Mouse (Mus musculus): ENCODE measurements around the gene Vps16.

The Vps16 gene

DNA sequence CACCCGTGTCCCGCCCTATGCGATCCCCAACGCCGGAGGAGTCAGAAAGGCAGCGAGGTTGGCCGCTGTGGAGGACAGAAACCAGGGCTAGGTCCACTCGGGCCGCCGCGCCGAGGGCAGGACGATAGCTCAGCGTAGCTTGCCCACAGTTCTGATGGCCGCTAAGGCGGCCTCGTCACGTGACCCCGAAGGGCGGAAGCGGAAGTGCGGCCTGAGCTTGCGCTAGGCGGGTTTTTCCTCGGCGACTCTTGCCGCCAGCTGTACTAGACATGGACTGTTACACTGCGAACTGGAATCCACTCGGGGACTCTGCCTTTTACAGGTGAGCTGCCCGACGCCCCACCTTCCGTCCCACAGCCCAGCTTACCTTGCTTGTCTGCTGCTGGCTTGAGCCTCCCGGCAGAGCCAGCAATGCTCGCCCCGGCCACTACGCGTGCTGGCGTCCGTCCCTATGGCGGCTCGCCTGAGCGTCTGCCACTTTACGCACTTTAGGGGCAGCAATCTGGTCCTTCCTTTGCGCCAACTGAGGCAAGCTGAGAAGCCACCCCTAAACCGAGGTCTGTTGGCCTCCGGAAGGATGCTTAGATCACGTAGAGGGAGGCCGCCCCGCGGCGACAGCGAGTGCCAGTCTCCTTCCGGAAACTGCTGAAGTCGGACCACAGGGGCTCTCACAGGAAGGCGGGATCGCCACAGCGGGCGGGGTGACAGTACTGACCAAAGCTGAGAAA lies at the start of gene Vps16, which contains the start of gene Pced1a:
Vps16 (plus strand) TSS at position 214 of the 728 bp plus-strand sequence.
Pced1a (minus strand) TSS at position 576 of the 728 bp plus-strand sequence.
- peak; percentile 95 for DNase-seq (ENCODE audit: low spot score in 2 of 2)

GRCm38 (mm10) chr2:130374951-130375350 lies 49.2 kb upstream of the Vps16 start:
- no peak for DNase-seq (ENCODE audit: low spot score in 2 of 2)

DNA sequence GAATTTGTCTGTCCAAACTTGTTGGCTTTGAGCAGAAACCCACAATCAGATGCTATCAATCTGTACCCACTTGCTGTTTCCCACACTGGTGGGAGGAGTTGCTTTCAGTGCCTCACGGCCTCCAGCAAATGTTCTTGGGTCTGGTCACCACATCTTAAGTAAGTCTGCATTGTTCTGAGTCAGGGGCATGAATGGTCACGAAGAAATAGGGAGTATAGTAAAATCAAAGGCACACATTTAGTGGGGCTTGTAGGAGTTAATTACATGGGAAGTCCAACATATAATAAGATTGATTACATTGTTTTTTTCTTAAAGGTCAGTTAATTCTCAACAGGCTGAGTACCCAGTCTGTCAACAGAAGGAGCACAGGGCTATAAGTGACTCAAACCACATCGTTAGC lies 40.9 kb upstream of the Vps16 start:
- no peak for DNase-seq (ENCODE audit: low spot score in 2 of 2)

DNA sequence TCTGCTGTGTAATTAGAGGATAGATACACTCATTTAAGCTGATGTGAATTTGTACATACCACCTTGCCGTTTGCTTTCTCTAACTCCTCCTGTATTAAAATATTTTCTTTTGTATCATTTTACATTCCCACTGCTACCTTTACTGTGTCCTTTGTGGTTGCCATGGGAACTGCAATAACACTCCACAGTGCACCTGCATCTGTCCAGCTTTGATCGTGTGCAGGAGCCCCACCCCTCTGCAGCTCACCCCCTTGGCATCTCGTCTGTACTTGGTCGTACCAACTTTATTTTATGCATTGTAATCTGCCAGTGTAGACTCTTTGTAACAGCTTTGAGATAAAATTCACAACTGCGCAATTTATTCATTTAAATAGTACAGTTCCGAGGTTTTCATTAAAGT lies 40.2 kb upstream of the Vps16 start:
- no peak for DNase-seq (ENCODE audit: low spot score in 2 of 2)

DNA sequence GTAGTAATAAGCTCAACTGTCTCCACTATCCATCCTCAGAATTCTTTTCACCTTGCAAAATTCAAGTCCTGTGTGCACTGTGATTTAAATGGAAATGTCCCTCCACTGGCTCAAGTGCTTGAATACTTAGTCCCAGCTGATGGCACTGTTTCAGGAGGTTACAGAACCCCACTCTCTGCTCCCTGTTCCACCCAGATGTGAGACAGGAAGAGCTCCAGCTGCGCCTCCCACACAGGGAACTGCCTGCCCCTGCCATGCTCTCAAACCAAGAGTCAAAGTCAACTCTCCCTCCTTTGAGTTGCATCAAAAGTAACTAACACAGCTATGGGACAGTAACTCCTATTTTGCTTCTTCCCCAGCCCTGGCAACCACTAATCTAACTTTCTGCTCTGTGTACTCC lies 37.9 kb upstream of the Vps16 start:
- DNase-seq (ENCODE audit: low spot score in 2 of 2): no peak

GRCm38 (mm10) chr2:130388796-130389195 lies 35.3 kb upstream of the Vps16 start:
- DNase-seq (ENCODE audit: low spot score in 2 of 2): no peak

- DNase-seq (ENCODE audit: low spot score in 2 of 2): no peak
These were observed 33.0 kb upstream of the Vps16 start for GRCm38 (mm10) chr2:130390993-130391625.

GRCm38 (mm10) chr2:130392836-130393235 lies 31.3 kb upstream of the Vps16 start:
- DNase-seq (ENCODE audit: low spot score in 2 of 2): no peak

GRCm38 (mm10) chr2:130395696-130396095 lies 28.4 kb upstream of the Vps16 start:
- no peak for DNase-seq (ENCODE audit: low spot score in 2 of 2)

DNA sequence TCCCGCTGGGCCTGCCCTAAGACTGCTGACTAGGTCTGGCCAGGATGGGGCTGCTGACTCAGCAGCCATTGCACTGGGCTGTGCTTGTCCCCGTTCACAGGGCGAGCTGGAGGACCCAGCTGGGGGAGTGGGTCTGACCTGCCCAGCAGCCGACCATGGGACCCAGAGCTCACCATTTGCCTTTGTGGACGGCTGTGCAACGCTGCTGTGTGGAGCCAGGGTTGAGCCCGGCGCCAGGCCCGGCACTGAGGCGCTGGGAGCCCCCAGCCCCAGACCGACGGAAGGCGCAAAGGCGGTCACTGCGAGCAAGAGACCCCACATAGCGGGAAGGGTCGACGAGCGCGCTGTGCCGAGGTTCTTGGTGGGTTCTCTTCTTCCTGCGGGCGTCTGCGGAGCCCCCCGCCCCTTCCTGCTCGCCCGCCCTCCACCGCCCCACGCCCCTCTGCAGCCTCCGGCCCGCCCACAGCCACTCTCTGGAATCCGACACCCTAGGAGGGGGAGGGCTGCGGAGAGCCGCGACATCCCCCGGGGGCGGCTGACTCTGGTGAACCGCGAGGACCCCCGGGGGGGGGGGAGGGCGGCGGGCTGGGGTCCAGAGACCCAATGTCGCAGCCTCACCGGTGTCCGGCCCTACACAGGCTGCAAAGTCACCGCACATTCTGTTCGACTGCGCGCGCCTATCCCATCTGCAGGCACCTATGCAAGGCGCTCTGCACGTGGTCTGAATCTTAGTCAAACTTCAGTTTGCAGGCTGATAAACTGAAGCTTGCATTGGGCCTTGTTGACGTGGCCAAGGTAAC lies 26.8 kb upstream of the Vps16 start, which contains the start of gene Cpxm1:
Cpxm1 (minus strand) TSS at position 389 of the 800 bp plus-strand sequence.
- no peak for DNase-seq (ENCODE audit: low spot score in 2 of 2)

DNA sequence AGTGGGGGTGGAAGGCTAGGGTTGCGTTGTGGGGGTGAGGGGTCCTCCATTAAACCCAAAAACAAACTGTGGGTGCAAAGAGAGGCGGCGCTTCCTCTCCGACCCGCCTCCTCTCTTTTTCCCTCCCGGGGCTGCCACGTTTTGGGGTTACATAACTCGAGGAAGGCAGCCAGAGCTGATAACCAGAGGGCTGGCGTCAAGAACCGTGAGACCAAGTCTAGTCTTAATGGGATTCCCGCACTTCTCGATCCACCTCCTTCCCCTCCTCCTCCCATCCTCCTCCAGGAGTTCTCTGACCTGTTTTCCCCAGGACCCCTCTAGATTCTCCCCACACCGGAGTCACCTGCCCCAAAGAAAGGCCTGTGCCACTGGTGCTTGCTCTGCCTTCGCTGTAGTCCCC lies 26.0 kb upstream of the Vps16 start:
- DNase-seq (ENCODE audit: low spot score in 2 of 2): no peak

DNA sequence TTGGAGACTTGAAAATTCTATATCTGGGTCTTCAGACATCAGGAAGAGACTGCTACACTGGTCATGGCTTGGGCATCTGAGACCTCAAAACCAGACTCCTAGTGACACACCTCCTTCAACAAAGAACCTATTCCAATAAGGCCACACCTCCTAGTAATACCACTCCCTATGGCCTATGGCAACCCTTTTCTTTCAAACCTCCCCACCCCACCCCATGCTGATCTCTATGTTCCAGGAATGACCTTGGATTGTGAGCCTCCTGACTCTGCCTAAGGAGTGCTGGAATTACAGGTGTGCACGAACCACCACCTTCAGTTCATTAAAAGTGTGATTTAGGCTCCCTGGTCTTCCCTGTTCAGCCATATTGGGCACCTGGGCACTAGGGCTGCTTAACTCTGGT lies 24.1 kb upstream of the Vps16 start:
- DNase-seq (ENCODE audit: low spot score in 2 of 2): no peak

GRCm38 (mm10) chr2:130401891-130402290 lies 22.2 kb upstream of the Vps16 start:
- DNase-seq (ENCODE audit: low spot score in 2 of 2): no peak

DNA sequence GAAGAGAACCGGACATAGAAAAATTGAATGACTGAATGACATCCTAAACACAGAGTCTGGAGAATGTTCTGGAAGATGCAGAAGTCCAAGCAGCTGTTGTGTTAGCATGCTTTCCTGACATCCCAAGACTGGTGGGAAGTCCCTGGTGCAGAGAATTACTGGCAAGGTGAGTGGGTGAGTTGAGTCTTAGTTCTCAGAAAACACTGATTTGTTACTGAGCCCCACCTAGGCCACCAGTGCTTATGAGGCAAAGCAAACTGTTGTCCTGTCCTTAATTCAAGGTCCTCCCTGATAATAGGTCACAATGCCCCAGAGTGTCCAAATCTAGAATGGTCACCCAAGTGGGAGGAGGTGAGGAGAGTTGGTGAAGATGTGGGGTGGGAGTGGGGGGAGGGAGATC lies 19.2 kb upstream of the Vps16 start, which contains the start of the genes Gm28372 and 1700020A23Rik:
Gm28372 (plus strand) TSS at position 301 of the 400 bp plus-strand sequence.
1700020A23Rik (plus strand) TSS at position 321 of the 400 bp plus-strand sequence.
- no peak for DNase-seq (ENCODE audit: low spot score in 2 of 2)

- no peak for DNase-seq (ENCODE audit: low spot score in 2 of 2)
These were observed 18.0 kb upstream of the Vps16 start, which contains the start of gene Tmem239 for GRCm38 (mm10) chr2:130406178-130406577. Gene Tmem239 (plus strand): TSS chr2:130406478.

DNA sequence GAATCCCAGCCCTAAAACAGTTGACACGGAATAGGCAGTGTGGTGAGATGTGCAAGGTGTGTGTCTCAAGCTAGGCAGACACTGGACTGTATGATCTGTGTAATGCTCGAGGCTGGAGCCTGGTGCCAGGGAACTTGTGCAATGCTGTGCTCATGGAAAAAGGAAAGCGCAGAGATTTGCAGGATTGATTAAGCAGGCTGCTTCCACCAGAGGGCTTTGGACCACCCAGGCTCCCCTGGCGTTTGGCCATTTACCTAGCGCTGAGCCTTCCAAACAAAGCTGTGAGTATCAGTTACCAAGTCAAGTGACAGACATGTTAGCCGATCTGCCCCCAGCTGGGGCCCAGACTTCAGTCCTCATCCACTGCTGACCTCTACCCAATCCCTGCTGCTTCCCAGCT lies 15.9 kb upstream of the Vps16 start:
- no peak for DNase-seq (ENCODE audit: low spot score in 2 of 2)

- DNase-seq (ENCODE audit: low spot score in 2 of 2): peak; percentile 74 to 84
These were observed 12.3 kb upstream of the Vps16 start for GRCm38 (mm10) chr2:130411558-130412495.

DNA sequence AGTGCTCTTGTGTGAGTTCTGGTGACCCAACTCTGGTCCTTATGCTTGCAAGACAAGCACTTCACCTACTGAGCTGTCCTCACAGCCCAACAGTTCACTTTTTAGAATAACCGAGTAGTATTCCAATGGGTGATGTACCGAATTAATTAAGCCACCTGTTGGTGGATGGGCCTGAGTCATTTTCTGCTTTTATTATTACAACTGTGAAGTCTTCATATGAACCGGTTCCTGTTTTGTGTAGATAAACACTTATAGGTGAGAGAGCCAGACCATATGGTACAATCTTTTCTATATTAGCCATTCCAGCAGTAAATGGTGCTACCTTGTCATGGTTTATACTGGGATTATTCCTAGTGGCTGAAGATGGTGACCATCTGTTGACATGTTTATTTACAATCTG lies 11.4 kb upstream of the Vps16 start:
- no peak for DNase-seq (ENCODE audit: low spot score in 2 of 2)

- no peak for DNase-seq (ENCODE audit: low spot score in 2 of 2)
These were observed 9.9 kb upstream of the Vps16 start for GRCm38 (mm10) chr2:130414094-130414856.
